Mouse (Mus musculus) cortical plate, adult 2 months (tissue): ENCODE results near the gene Samd7.

ENCODE experiments used
- CTCF ChIP-seq: fragments of 200-500 bp; IDR thresholded peaks from 2 replicates; pipeline ENCODE4 v1.5.1; 2011; ENCODE audit warnings: mild to moderate bottlenecking, control low read depth, low read length; ENCODE audit not compliant: insufficient read depth; ENCODE audit errors: extremely low read depth
- POLR2A ChIP-seq: fragments of 200-500 bp; IDR thresholded peaks from 2 replicates; pipeline ENCODE4 v1.6.1; 2011; ENCODE audit warnings: mild to moderate bottlenecking, low read length, control low read depth; ENCODE audit not compliant: insufficient read depth; ENCODE audit errors: extremely low read depth

DNA sequence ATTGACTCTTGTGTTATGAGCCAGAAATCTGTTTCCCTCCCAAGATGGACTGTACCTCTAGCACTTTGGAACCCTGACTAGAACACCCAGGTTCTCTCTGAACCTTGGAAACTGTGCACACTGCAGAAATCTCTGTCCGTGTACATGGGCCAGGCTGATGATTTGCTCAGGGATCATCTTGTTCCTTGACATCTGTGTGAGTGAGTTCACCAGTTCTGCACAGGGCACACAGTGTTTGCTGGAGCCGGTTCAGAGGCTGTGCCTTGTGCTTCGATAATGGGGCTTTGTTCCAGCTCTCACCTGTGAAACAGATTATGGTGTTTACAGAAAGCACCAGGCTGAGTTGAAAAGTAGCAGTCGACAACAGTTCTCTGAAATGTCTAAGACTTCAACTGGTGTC, 26.5 kb downstream of the Samd7 start:
- TF ChIP-seq CTCF (no peak), POLR2A (no peak)
